Mouse (Mus musculus) neural tube, embryonic 14.5 days (tissue): ENCODE results near the gene Acp1. TPM values are rescaled to one million over a fixed set of nuclear protein-coding genes. Genes with fewer than 3 reads are reported as not detected.

ENCODE experiments used
- ATAC-seq: fragments of 200-750 bp; cut with Nextera tagmentation; 2 replicates; pipeline ENCODE4 v1.8.0; 2017; ENCODE audit warnings: low read depth, mild to moderate bottlenecking, moderate TSS enrichment, moderate library complexity
- H3K27ac ChIP-seq: fragments of 300-500 bp; sonication (generic); 2 replicates; pipeline ENCODE4 v1.5.1; 2014; ENCODE audit warnings: low read depth, mild to moderate bottlenecking, control low read depth, low read length, moderate library complexity, mixed read lengths
- H3K27me3 ChIP-seq: fragments of 300-500 bp; sonication (generic); 2 replicates; pipeline ENCODE4 v1.6.1; 2014; ENCODE audit warnings: low read length; ENCODE audit not compliant: control insufficient read depth, insufficient read depth
- H3K36me3 ChIP-seq: fragments of 300-500 bp; sonication (generic); 2 replicates; pipeline ENCODE4 v1.6.1; 2014; ENCODE audit warnings: low read length, mixed read lengths; ENCODE audit not compliant: control insufficient read depth, insufficient read depth
- H3K4me1 ChIP-seq: fragments of 300-500 bp; sonication (generic); 2 replicates; pipeline ENCODE4 v1.6.1; 2014; ENCODE audit warnings: low read length; ENCODE audit not compliant: control insufficient read depth, insufficient read depth
- H3K4me2 ChIP-seq: fragments of 300-500 bp; sonication (generic); 2 replicates; pipeline ENCODE4 v1.6.1; 2014; ENCODE audit warnings: mild to moderate bottlenecking, low read depth, low read length, control low read depth
- H3K4me3 ChIP-seq: fragments of 300-500 bp; sonication (generic); 2 replicates; pipeline ENCODE4 v1.5.1; 2014; ENCODE audit warnings: low read depth, low read length, control low read depth, mixed read lengths
- H3K9ac ChIP-seq: fragments of 300-500 bp; sonication (generic); replicated peaks from 2 replicates; pipeline ENCODE4 v1.6.1; 2014; ENCODE audit warnings: low read depth, mild to moderate bottlenecking, control low read depth, low read length, mixed read lengths
- H3K9me3 ChIP-seq: fragments of 300-500 bp; sonication (generic); 2 replicates; pipeline ENCODE4 v1.6.1; 2016; ENCODE audit warnings: low read length; ENCODE audit not compliant: control insufficient read depth
- WGBS: fragments of 180-500 bp; shearing (Covaris S2); extraction: QIAGEN DNeasy Blood & Tissue Kit; methylation state at CpG from one replicate; pipeline ENCODE4 v1.1.7; 2014; 5-methylcytosine and 5-hydroxymethylcytosine counted together
- polyA plus RNA-seq: library from polyadenylated mRNA; unstranded; fragments of >200 nt; fragmentation: Nextera tagmentation; extraction: Ambion mirVana; gene quantifications from 2 replicates; pipeline ENCODE4 v1.2.1, GENCODE M21; 2014

The Acp1 gene
- polyA plus RNA-seq, 1 experiment from 2014 or later: 130 TPM

GRCm38 (mm10) chr12:30912048-30912381, 626 bp upstream of the Acp1 start:
- ATAC-seq: peak; percentile 74
- Histone ChIP-seq H3K4me3 (peak overlapping the region; percentile 45), H3K4me1 (peaks cover 13% of the 10 kb centered on the region), H3K27ac (peak overlapping the region; percentile 44; the same call in 1 of the 2 replicates), H3K9me3 (no peaks in the 10 kb centered on the region), H3K27me3 (no peaks in the 10 kb centered on the region), H3K9ac (peak overlapping the region; percentile 58), H3K4me2 (peak overlapping the region; percentile 65), H3K36me3 (no peaks in the 10 kb centered on the region)
- WGBS: 0% methylated on average over 19 of the region's 19 CpGs

GRCm38 (mm10) chr12:30910860-30911259, 529 bp downstream of the Acp1 start:
- Histone ChIP-seq H3K27ac (no peak overlapping the region), H3K9ac (peak overlapping the region; percentile 58), H3K36me3 (no peaks in the 10 kb centered on the region), H3K27me3 (no peaks in the 10 kb centered on the region), H3K9me3 (no peaks in the 10 kb centered on the region), H3K4me2 (peak overlapping the region; percentile 94), H3K4me3 (peak overlapping the region; percentile 45), H3K4me1 (peaks cover 13% of the 10 kb centered on the region)
- 21% methylated on average over 8 of the region's 8 CpGs for WGBS
- no peak for ATAC-seq

GRCm38 (mm10) chr12:30909881-30910280, 1.5 kb downstream of the Acp1 start:
- Histone ChIP-seq H3K9ac (no peak overlapping the region), H3K27me3 (no peaks in the 10 kb centered on the region), H3K36me3 (no peaks in the 10 kb centered on the region), H3K4me2 (0 out of 2 replicates have a peak overlapping the region, but pooled peaks have one; percentile 94), H3K27ac (no peak overlapping the region), H3K4me3 (no peak overlapping the region), H3K4me1 (peaks cover 13% of the 10 kb centered on the region), H3K9me3 (no peaks in the 10 kb centered on the region)
- WGBS: 87% methylated on average over 2 of the region's 2 CpGs
- ATAC-seq: no peak

- Histone ChIP-seq H3K4me3 (no peak overlapping the region), H3K27ac (no peak overlapping the region), H3K9me3 (no peaks in the 10 kb centered on the region), H3K4me2 (no peak overlapping the region), H3K36me3 (no peaks in the 10 kb centered on the region; the same call in 1 of the 2 replicates), H3K9ac (no peak overlapping the region), H3K4me1 (peaks cover 13% of the 10 kb centered on the region), H3K27me3 (no peaks in the 10 kb centered on the region)
- WGBS: 96% methylated on average over 1 of the region's 1 CpGs
- ATAC-seq: no peak
These were observed 2.7 kb downstream of the Acp1 start for GRCm38 (mm10) chr12:30908658-30909057.

- no peak overlapping the region for H3K9ac ChIP-seq
- WGBS: 96% methylated on average over 4 of the region's 4 CpGs
- no peak for ATAC-seq
These were observed 14.3 kb downstream of the Acp1 start for GRCm38 (mm10) chr12:30897039-30897438.

GRCm38 (mm10) chr12:30891438-30891837, 20.0 kb downstream of the Acp1 start:
- Histone ChIP-seq H3K9me3 (no peaks in the 10 kb centered on the region), H3K9ac (no peak overlapping the region), H3K27ac (no peak overlapping the region), H3K4me2 (no peak overlapping the region), H3K27me3 (no peaks in the 10 kb centered on the region), H3K4me3 (no peak overlapping the region), H3K36me3 (no peaks in the 10 kb centered on the region), H3K4me1 (no peaks in the 10 kb centered on the region)
- no peak for ATAC-seq
- WGBS: 93% methylated on average over 7 of the region's 7 CpGs

More at GRCm38 (mm10) chr12:30897039-30897438, 14.3 kb downstream of the Acp1 start:
- no peak overlapping the region for H3K27ac ChIP-seq
- H3K4me3 ChIP-seq: no peak overlapping the region
- no peaks in the 10 kb centered on the region for H3K27me3 ChIP-seq
- H3K4me1 ChIP-seq: no peaks in the 10 kb centered on the region
- H3K36me3 ChIP-seq: no peaks in the 10 kb centered on the region
- H3K9me3 ChIP-seq: no peaks in the 10 kb centered on the region
- no peak overlapping the region for H3K4me2 ChIP-seq

GRCm38 (mm10) chr12:30890067-30890466, 21.3 kb downstream of the Acp1 start:
- Histone ChIP-seq H3K27me3 (peaks cover 4% of the 10 kb centered on the region), H3K4me2 (no peak overlapping the region), H3K4me3 (no peak overlapping the region), H3K4me1 (no peaks in the 10 kb centered on the region), H3K36me3 (no peaks in the 10 kb centered on the region), H3K9me3 (no peaks in the 10 kb centered on the region), H3K27ac (no peak overlapping the region), H3K9ac (no peak overlapping the region)
- 39% methylated on average over 5 of the region's 5 CpGs for WGBS
- ATAC-seq: peak; percentile 85

GRCm38 (mm10) chr12:30888003-30888402, 23.4 kb downstream of the Acp1 start:
- no peak overlapping the region for H3K9ac ChIP-seq
- peaks cover 9% of the 10 kb centered on the region; the same call in 1 of the 2 replicates for H3K4me1 ChIP-seq
- no peak for ATAC-seq
- H3K4me3 ChIP-seq: no peak overlapping the region
- H3K27me3 ChIP-seq: peaks cover 20% of the 10 kb centered on the region
- no peaks in the 10 kb centered on the region for H3K36me3 ChIP-seq
- no peak overlapping the region for H3K4me2 ChIP-seq
- 87% methylated on average over 4 of the region's 4 CpGs for WGBS
- no peak overlapping the region for H3K27ac ChIP-seq
- H3K9me3 ChIP-seq: no peaks in the 10 kb centered on the region

- no peak overlapping the region for H3K27ac ChIP-seq
- no peak overlapping the region for H3K4me3 ChIP-seq
- no peaks in the 10 kb centered on the region for H3K36me3 ChIP-seq
- peaks cover 9% of the 10 kb centered on the region; the same call in 1 of the 2 replicates for H3K4me1 ChIP-seq
- 78% methylated on average over 6 of the region's 6 CpGs for WGBS
- peaks cover 23% of the 10 kb centered on the region for H3K27me3 ChIP-seq
- H3K9ac ChIP-seq: no peak overlapping the region
- ATAC-seq: no peak
- no peak overlapping the region for H3K4me2 ChIP-seq
- no peaks in the 10 kb centered on the region for H3K9me3 ChIP-seq
These were observed 25.5 kb downstream of the Acp1 start for GRCm38 (mm10) chr12:30885891-30886290.
